Comparison of ENCODE assay signal across 14 mouse cellular contexts in genomic region chr1:40670025-40670424, GRCm38 (mm10). TPM values are rescaled to one million over a fixed set of nuclear protein-coding genes. Genes with fewer than 3 reads are reported as not detected.
"Had no signal": no experiment of that assay in that cellular context is flagged by ENCODE, and none has a peak within 500 bp of the region (broad histone marks: within the 10 kb centered on the region; RNA-seq: fewer than 3 reads in every experiment).

No protein-coding gene starts in this region.

- H3K36me3 ChIP-seq: limb, embryonic 10.5 days; limb, embryonic 13.5 days; liver, embryonic 13.5 days had no signal

- H3K4me2 ChIP-seq: limb, embryonic 13.5 days; liver, embryonic 13.5 days; midbrain, embryonic 11.5 days had no signal

- DNase-seq: kidney, postnatal 10 days; kidney, postnatal 36 days; liver; liver, embryonic 13.5 days; lung, adult 2 months; lung, postnatal 14 days; lung, postnatal 4 days; midbrain, embryonic 14.5 days; thymus, adult 18-20 months; thymus, postnatal 36 days had no signal

- H3K9ac ChIP-seq: limb, embryonic 13.5 days; liver, embryonic 13.5 days had no signal

- H3K4me1 ChIP-seq: limb, embryonic 13.5 days; liver, embryonic 13.5 days had no signal

- H3K4me3 ChIP-seq: limb, embryonic 10.5 days; limb, embryonic 13.5 days; liver, embryonic 13.5 days had no signal

- H3K9me3 ChIP-seq: limb, embryonic 10.5 days; liver, embryonic 13.5 days had no signal

- H3K27ac ChIP-seq: limb, embryonic 10.5 days; limb, embryonic 13.5 days; liver, embryonic 13.5 days had no signal

RNA-seq across cellular contexts. Expression of gene Slc9a2, which starts 10.3 kb away (rescaled TPM):
- polyA plus RNA-seq: limb, embryonic 10.5 days; liver, embryonic 13.5 days; midbrain, embryonic 11.5 days; neural tube, embryonic 11.5 days had no signal
